Mouse (Mus musculus) spleen, adult 2 months (tissue): ENCODE data around the gene Epha2. TPM values are rescaled to one million over a fixed set of nuclear protein-coding genes. Genes with fewer than 3 reads are reported as not detected.

ENCODE experiments used
- DNase-seq, 2 experiments: peaks; one replicate each; pipeline versions ENCODE4 v3.0.0 to v3.0.0-alpha.2; 2012 to 2021; ENCODE audit warnings: low spot score in 2 of 2, low read depth in 1 of 2
- H3K27ac ChIP-seq: fragments of 200-500 bp; 2 replicates; pipeline ENCODE4 v1.5.1; 2012; ENCODE audit warnings: low read length, inconsistent platforms; ENCODE audit not compliant: insufficient read depth
- H3K27me3 ChIP-seq: fragments of 200-500 bp; 2 replicates; pipeline ENCODE4 v1.6.1; 2012; ENCODE audit warnings: mild to moderate bottlenecking, moderate library complexity, low read length, inconsistent platforms; ENCODE audit not compliant: control insufficient read depth, insufficient read depth
- H3K36me3 ChIP-seq: fragments of 200-500 bp; 2 replicates; pipeline ENCODE4 v1.6.1; 2012; ENCODE audit warnings: mild to moderate bottlenecking, low read length, inconsistent platforms; ENCODE audit not compliant: control insufficient read depth, insufficient read depth
- H3K4me1 ChIP-seq: fragments of 200-500 bp; 2 replicates; pipeline ENCODE4 v1.6.1; 2011; ENCODE audit warnings: inconsistent platforms; ENCODE audit not compliant: control insufficient read depth, insufficient read depth, insufficient read length
- H3K4me3 ChIP-seq: fragments of 200-500 bp; 2 replicates; pipeline ENCODE4 v1.5.1; 2011; ENCODE audit warnings: mild to moderate bottlenecking, inconsistent platforms; ENCODE audit not compliant: insufficient read depth, insufficient read length; ENCODE audit errors: extremely low read depth
- CTCF ChIP-seq: fragments of 200-500 bp; IDR thresholded peaks from 2 replicates; pipeline ENCODE4 v1.5.1; 2011; ENCODE audit warnings: mild to moderate bottlenecking, inconsistent platforms; ENCODE audit not compliant: insufficient read depth, insufficient read length, insufficient replicate concordance; ENCODE audit errors: extremely low read depth
- POLR2A ChIP-seq: fragments of 200-500 bp; IDR thresholded peaks from 2 replicates; pipeline ENCODE4 v1.6.1; 2011; ENCODE audit warnings: low read depth, low read length, inconsistent platforms
- whole genome bisulfite sequencing: fragments of 180-500 bp; shearing (Covaris S2); methylation state at CpG from one replicate; pipeline ENCODE4 v1.1.7; 2018; 5-methylcytosine and 5-hydroxymethylcytosine counted together
- polyA plus RNA-seq: library from polyadenylated mRNA; depleted of rRNA; stranded (reverse); fragments of >200 nt; gene quantifications from 2 replicates; pipeline ENCODE4 v1.2.3, GENCODE M21; 2012

Epha2 gene
- polyA plus RNA-seq, 1 experiment = 8.0 TPM

DNA sequence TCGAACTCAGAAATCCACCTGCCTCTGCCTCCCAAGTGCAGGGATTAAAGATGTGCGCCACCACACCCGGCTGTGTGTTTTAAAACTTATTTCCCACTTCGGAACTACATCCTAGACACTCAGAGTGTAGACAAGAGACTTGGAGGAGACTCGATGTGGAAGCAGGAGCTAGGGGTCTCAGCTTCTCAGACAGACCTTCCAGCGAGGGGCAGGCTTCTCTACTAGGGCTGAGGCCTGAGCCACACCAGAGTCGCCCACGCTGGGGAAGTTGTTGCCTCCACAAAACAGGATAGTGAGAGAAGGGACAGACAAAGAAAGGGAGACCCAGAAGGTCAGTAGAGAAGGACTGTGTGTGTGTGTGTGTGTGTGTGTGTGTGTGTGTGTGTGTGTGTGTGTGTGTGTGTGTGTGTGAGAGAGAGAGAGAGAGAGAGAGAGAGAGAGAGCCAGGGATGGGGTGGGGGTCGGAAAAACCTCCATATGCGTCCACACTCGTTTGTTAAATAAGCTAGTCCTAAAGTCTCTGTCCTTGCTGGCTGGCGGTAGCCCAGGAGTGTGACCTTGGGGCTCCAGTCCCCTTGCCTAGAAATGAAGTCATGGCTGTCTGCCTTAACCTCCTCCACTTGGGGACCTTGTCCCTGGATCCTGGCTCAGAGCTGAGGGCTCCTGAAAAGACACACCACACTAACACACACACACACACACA lies 17.7 kb upstream of the Epha2 start:
- H3K4me1 ChIP-seq = peaks cover 9% of the 10 kb centered on the region; the same call in 1 of the 2 replicates
- 80% methylated on average over 12 of the region's 12 CpGs for WGBS
- H3K4me3 ChIP-seq = no peak overlapping the region
- no peak overlapping the region for H3K27ac ChIP-seq
- H3K27me3 ChIP-seq = peaks cover 5% of the 10 kb centered on the region
- TF ChIP-seq POLR2A (no peak), CTCF (no peak)
- no peak for DNase-seq
- H3K36me3 ChIP-seq = no peaks in the 10 kb centered on the region

DNA sequence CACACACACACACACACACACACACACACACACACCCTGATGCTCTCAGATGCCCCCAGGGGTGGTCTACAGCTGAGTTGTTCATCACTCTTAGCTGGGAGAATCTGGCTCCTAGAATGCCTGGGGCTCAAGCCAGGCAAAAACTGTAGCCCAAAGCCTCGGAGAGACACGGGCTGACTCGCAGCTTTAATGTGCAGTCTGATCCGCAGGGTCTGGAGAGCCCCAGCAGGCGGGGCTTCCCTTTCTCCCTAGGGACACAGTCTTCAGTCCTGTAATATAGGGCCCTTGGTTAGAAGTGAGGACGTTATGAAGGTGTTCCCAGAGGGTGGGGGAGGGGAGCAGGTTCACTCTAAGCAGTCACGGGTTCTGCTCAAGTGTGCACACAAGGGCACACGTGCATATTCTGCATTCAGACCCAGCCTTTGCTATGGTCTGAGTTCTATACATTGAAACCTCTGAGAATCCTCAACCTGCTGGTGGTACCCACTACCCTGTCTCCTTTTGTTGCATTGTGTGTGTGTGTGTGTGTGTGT lies 17.1 kb upstream of the Epha2 start:
- no peak for TF ChIP-seq CTCF
- TF ChIP-seq POLR2A = no peak
- WGBS = 48% methylated on average over 8 of the region's 8 CpGs
- Histone ChIP-seq H3K4me3 (no peak overlapping the region), H3K27ac (no peak overlapping the region), H3K4me1 (peaks cover 9% of the 10 kb centered on the region; the same call in 1 of the 2 replicates), H3K36me3 (no peaks in the 10 kb centered on the region), H3K27me3 (peaks cover 5% of the 10 kb centered on the region)
- DNase-seq = no peak

DNA sequence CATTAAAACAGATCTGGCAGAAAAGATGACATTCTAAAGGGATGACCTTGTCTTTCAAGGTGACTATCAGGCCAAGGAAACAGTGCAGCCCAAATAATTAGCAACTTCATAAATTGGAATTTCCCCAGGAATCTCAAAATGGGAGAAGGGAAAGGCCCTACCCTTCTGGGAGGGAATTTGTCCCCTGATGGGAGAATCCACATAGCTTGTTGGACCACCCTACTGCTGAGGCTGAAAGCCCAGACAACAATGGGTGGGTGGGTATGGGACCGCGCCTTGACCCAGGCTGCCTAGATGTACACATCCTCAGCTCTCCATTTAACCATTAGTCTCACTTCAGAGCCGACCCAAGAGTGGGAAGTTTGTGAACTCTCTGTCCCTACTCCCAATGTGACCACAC lies 16.6 kb upstream of the Epha2 start:
- DNase-seq = no peak
- Histone ChIP-seq H3K36me3 (no peaks in the 10 kb centered on the region), H3K27ac (no peak overlapping the region), H3K4me3 (no peak overlapping the region), H3K27me3 (peaks cover 5% of the 10 kb centered on the region), H3K4me1 (peaks cover 9% of the 10 kb centered on the region; the same call in 1 of the 2 replicates)
- 83% methylated on average over 3 of the region's 3 CpGs for WGBS
- TF ChIP-seq POLR2A (no peak), CTCF (no peak)

- Histone ChIP-seq H3K27ac (no peak overlapping the region), H3K36me3 (no peaks in the 10 kb centered on the region), H3K4me3 (no peak overlapping the region), H3K4me1 (peaks cover 9% of the 10 kb centered on the region; the same call in 1 of the 2 replicates), H3K27me3 (peaks cover 5% of the 10 kb centered on the region)
- WGBS = 61% methylated on average over 8 of the region's 8 CpGs
- TF ChIP-seq CTCF (no peak), POLR2A (no peak)
- no peak for DNase-seq
Measured at GRCm38 (mm10) chr4:141285128-141285527, 15.9 kb upstream of the Epha2 start.

GRCm38 (mm10) chr4:141286860-141287517 lies 14.1 kb upstream of the Epha2 start:
- H3K36me3 ChIP-seq = no peaks in the 10 kb centered on the region
- H3K4me1 ChIP-seq = peaks cover 7% of the 10 kb centered on the region
- H3K27ac ChIP-seq = no peak overlapping the region
- TF ChIP-seq CTCF (no peak), POLR2A (no peak)
- WGBS = 19% methylated on average over 20 of the region's 20 CpGs
- H3K4me3 ChIP-seq = no peak overlapping the region
- DNase-seq = no peak
- peaks cover 11% of the 10 kb centered on the region for H3K27me3 ChIP-seq

DNA sequence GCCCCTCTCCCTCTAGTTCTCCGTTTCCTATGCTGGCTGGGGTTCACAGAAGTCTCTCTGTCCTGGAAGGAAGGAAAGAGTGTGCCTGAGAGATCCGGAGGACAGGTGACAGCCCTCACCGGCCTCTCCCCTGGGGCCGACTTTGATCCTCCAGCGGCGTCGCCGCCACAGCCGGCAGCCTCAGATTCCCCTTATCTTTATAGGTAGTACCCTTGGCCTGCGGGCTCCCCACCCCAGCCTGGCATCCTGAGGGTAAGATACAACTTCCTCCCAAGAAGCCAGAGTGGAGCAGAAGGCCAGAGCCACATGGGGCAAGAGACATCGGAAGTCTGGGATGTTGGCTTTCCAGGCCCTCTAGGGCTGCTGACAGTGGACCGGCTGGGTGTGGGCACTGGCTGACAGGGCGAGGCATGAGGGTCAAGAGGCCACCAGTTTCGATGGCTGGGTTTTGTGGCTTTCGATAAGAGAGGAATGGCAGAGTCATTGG lies 13.5 kb upstream of the Epha2 start:
- H3K36me3 ChIP-seq = no peaks in the 10 kb centered on the region
- no peak overlapping the region for H3K4me3 ChIP-seq
- TF ChIP-seq POLR2A (no peak), CTCF (no peak)
- H3K4me1 ChIP-seq = peaks cover 7% of the 10 kb centered on the region
- H3K27me3 ChIP-seq = peaks cover 12% of the 10 kb centered on the region
- no peak overlapping the region for H3K27ac ChIP-seq
- DNase-seq = no peak
- WGBS = 19% methylated on average over 15 of the region's 15 CpGs
